Comparison of ENCODE assay signal across 8 mouse cellular contexts in the genomic region with DNA sequence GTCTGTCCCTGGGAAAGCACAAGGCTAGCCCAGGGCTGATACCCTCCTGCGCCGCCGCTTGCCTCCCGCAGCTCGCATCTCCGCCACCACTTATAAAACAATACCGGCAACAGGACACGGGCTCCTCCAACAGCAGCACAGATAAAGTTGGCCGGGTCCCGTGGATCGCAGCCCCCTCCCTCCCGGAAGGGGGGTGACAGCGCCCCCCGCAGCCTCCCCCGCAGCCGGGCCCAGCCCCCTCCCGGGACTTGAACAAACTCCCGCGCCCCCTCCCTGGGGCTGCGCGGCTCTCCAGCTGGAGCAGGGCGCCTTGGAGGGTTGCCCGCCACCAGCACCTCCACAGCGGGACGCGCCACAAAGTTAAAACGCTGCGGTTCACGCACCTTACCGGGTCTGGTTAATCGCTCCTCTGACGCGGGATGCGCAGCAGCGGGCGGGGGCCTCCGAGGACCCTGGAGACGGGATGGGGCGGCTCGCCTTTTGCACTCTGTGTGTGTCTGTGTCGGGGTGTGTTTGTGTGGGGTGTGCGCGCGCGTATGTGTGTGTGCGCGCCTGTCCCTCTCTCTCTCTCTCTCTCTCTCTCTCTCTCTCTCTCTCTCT. TPM values are rescaled to one million over a fixed set of nuclear protein-coding genes. Genes with fewer than 3 reads are reported as not detected.
DNase-seq lines count a peak whose midpoint lies in the region; ATAC-seq and TF ChIP-seq lines count a peak whose summit lies in the region.

Gene Sox5, minus strand, starts transcription at position 547 of the 600 bp plus-strand sequence.

- in situ Hi-C loops in CH12.LX (cut with MboI; ENCODE audit: low pct_ligation_motif_present, low pct_unique_long_range_greater_than_20kb, low sequenced_read_pairs), result no loop called here

- H3K36me3 ChIP-seq in CH12.LX (replicated peaks in 1 of 2; ENCODE audit: control insufficient read depth in 1 of 2, insufficient read depth in 1 of 2, low read length in 1 of 2), result no peaks in the 10 kb centered on the region
- H3K36me3 ChIP-seq in forebrain, postnatal 0 days (ENCODE audit: insufficient read depth), result no peaks in the 10 kb centered on the region
- no peaks in the 10 kb centered on the region for H3K36me3 ChIP-seq in liver, embryonic 16.5 days (ENCODE audit: control insufficient read depth, insufficient read depth)
- no peaks in the 10 kb centered on the region for H3K36me3 ChIP-seq in neural tube, embryonic 12.5 days

- no peak for TF ChIP-seq POLR2A in CH12.LX (IDR thresholded peaks at IDR 0.05; ENCODE audit: low read depth, low read length)

- intact Hi-C loops in heart, postnatal 25 days (cut with DNase I), result loop anchor here (5.0 kb wide), 1 partner anchor 89 kb away; no protein-coding TSS in a partner anchor

- TF ChIP-seq EP300 in CH12.LX (IDR thresholded peaks at IDR 0.05; ENCODE audit: low read length), result no peak

- no peak for DNase-seq in CH12.LX (ENCODE audit: extremely low read depth)
- peak; percentile 43 for DNase-seq in brain, adult 2 months (ENCODE audit: low read depth, low spot score)
- DNase-seq in forebrain, postnatal 0 days, result peak; percentile 77
- peak; percentile 28 for DNase-seq in heart, postnatal 25 days (ENCODE audit: low spot score)
- DNase-seq in layer of hippocampus, adult 18-20 months (ENCODE audit: low spot score in 2 of 2), result peak; percentile 28 to 52
- peak; percentile 82 for DNase-seq in testis, postnatal 10 days (ENCODE audit: low spot score)

- peak within 1 kb of the TSS; percentile 19; the same call in 1 of the 2 replicates for H3K9ac ChIP-seq in CH12.LX (ENCODE audit: insufficient read depth, low read depth)
- H3K9ac ChIP-seq in forebrain, postnatal 0 days, result peak within 1 kb of the TSS; percentile 71
- H3K9ac ChIP-seq in liver, embryonic 16.5 days (ENCODE audit: low read depth, low read length), result peak within 1 kb of the TSS; percentile 34
- H3K9ac ChIP-seq in neural tube, embryonic 12.5 days, result peak within 1 kb of the TSS; percentile 83

- peak within 1 kb of the TSS; percentile 99 for H3K4me2 ChIP-seq in CH12.LX (ENCODE audit: insufficient read depth, low read depth, poor library complexity, severe bottlenecking)
- peak within 1 kb of the TSS; percentile 97 for H3K4me2 ChIP-seq in forebrain, postnatal 0 days (ENCODE audit: low read depth)
- peak within 1 kb of the TSS; percentile 59 for H3K4me2 ChIP-seq in liver, embryonic 16.5 days (ENCODE audit: low read depth, low read length)
- H3K4me2 ChIP-seq in neural tube, embryonic 12.5 days (replicated peaks), result peak within 1 kb of the TSS; percentile 93

- H3K79me2 ChIP-seq in CH12.LX (replicated peaks; ENCODE audit: control insufficient read depth, extremely low read depth, insufficient read depth, poor library complexity, severe bottlenecking), result no peaks in the 10 kb centered on the region

- WGBS in forebrain, postnatal 0 days, result under 1% methylated on average over 46 of the region's 47 CpGs
- WGBS in liver, embryonic 16.5 days (ENCODE audit: insufficient replicate concordance), result under 1% methylated on average over 38 of the region's 47 CpGs
- WGBS in neural tube, embryonic 12.5 days, result 1% methylated on average over 46 of the region's 47 CpGs

- peaks cover 0 to 7% of the 10 kb centered on the region in 2 experiments; a peak in 2 of 4 replicates for H3K4me1 ChIP-seq in CH12.LX (ENCODE audit: control insufficient read depth in 1 of 2, insufficient read depth in 2 of 2)
- no peaks in the 10 kb centered on the region for H3K4me1 ChIP-seq in forebrain, postnatal 0 days (ENCODE audit: insufficient read depth)
- no peaks in the 10 kb centered on the region; the same call in 1 of the 2 replicates for H3K4me1 ChIP-seq in liver, embryonic 16.5 days (ENCODE audit: control insufficient read depth, low read depth, low read length)
- peaks cover 16% of the 10 kb centered on the region; the same call in 1 of the 2 replicates for H3K4me1 ChIP-seq in neural tube, embryonic 12.5 days

- no peak within 1 kb of the TSS for H3K27ac ChIP-seq in CH12.LX (ENCODE audit: insufficient read depth, low read depth)
- H3K27ac ChIP-seq in forebrain, postnatal 0 days (ENCODE audit: low read depth, low read length), result peak within 1 kb of the TSS; percentile 72
- H3K27ac ChIP-seq in liver, embryonic 16.5 days (ENCODE audit: low read length), result peak within 1 kb of the TSS; percentile 57
- no peak within 1 kb of the TSS for H3K27ac ChIP-seq in neural tube, embryonic 12.5 days

- no peak for TF ChIP-seq CTCF in CH12.LX (conservative IDR thresholded peaks at IDR 0.05 in 1 of 2, IDR thresholded peaks at IDR 0.05 in 1 of 2; ENCODE audit: low read depth in 2 of 2, low read length in 2 of 2)
- no peak; the same call in 1 of the 2 replicates for TF ChIP-seq CTCF in forebrain, postnatal 0 days (IDR thresholded peaks at IDR 0.05; ENCODE audit: low read depth)

- TF ChIP-seq RAD21 in CH12.LX (IDR thresholded peaks at IDR 0.05; ENCODE audit: low read depth, low read length), result no peak

- peak; percentile 79 for ATAC-seq in forebrain, postnatal 0 days
- ATAC-seq in liver, embryonic 16.5 days (ENCODE audit: low read depth), result peak; percentile 44
- ATAC-seq in neural tube, embryonic 12.5 days (ENCODE audit: low FRiP score, low read depth), result peak; percentile 82

- H3K27me3 ChIP-seq in CH12.LX (replicated peaks), result no peaks in the 10 kb centered on the region
- no peaks in the 10 kb centered on the region for H3K27me3 ChIP-seq in forebrain, postnatal 0 days (ENCODE audit: insufficient read depth, low read length)
- H3K27me3 ChIP-seq in liver, embryonic 16.5 days (ENCODE audit: control insufficient read depth, insufficient read depth, low read depth, low read length), result peaks cover 22% of the 10 kb centered on the region
- peaks cover 6% of the 10 kb centered on the region for H3K27me3 ChIP-seq in neural tube, embryonic 12.5 days (replicated peaks)

- no peaks in the 10 kb centered on the region for H3K9me3 ChIP-seq in CH12.LX (replicated peaks; ENCODE audit: low read length)
- H3K9me3 ChIP-seq in forebrain, postnatal 0 days (ENCODE audit: low read length), result no peaks in the 10 kb centered on the region
- no peaks in the 10 kb centered on the region for H3K9me3 ChIP-seq in liver, embryonic 16.5 days (replicated peaks; ENCODE audit: control insufficient read depth, low read length)
- no peaks in the 10 kb centered on the region for H3K9me3 ChIP-seq in neural tube, embryonic 12.5 days

- dilution Hi-C loops in CH12.LX (cut with MboI; ENCODE audit: extremely low pct_ligation_motif_present, extremely low pct_unique_long_range_greater_than_20kb, low sequenced_read_pairs), result no loop called here

- peak within 1 kb of the TSS; percentile 22 to 57 (median 48) for H3K4me3 ChIP-seq in CH12.LX (replicated peaks in 1 of 3; ENCODE audit: low read depth in 2 of 3, low read length in 2 of 3, poor library complexity in 1 of 3)
- peak within 1 kb of the TSS; percentile 67 for H3K4me3 ChIP-seq in forebrain, postnatal 0 days (ENCODE audit: low read depth, low read length)
- peak within 1 kb of the TSS; percentile 66 for H3K4me3 ChIP-seq in liver, embryonic 16.5 days (ENCODE audit: low read depth, low read length)
- peak within 1 kb of the TSS; percentile 71 for H3K4me3 ChIP-seq in neural tube, embryonic 12.5 days

TF ChIP-seq in CH12.LX, 34 proteins besides CTCF, POLR2A, EP300 and RAD21:
- TF ChIP-seq TCF12 (IDR thresholded peaks at IDR 0.05; ENCODE audit: low read depth, low read length) (no peak), GABPA (IDR thresholded peaks at IDR 0.05; ENCODE audit: insufficient replicate concordance, low read depth, low read length) (no peak)

RNA-seq across cellular contexts. Expression of gene Sox5, which starts in this region (rescaled TPM):
- total RNA-seq in CH12.LX (2012; rRNA removed), result 0.08 and 0.21 TPM in 2 replicates
- total RNA-seq in CH12.LX (2014; rRNA removed), result 0.46 and 0.90 TPM in 2 replicates
- 0.29 and 0.47 TPM in 2 replicates for polyA plus RNA-seq in CH12.LX (2012; ENCODE audit: insufficient read length, low read depth)
- 31.6 and 48.0 TPM in 2 replicates for total RNA-seq in forebrain, postnatal 0 days (2014; rRNA removed)
- 44.7 and 62.8 TPM in 2 replicates for polyA plus RNA-seq in forebrain, postnatal 0 days (2015; fragmentation: Nextera tagmentation; extraction: Ambion mirVana)
- 1 to 10 TPM; 2.8 to 2.9 TPM for total RNA-seq in heart, postnatal 25 days (2021)
- total RNA-seq in layer of hippocampus, adult 18-20 months (2021), result 10 to 100 TPM; 31.3 to 37.0 TPM
- 7.1 and 7.5 TPM in 2 replicates for polyA plus RNA-seq in liver, embryonic 16.5 days (2015; fragmentation: Nextera tagmentation; extraction: Ambion mirVana)
- polyA plus RNA-seq in neural tube, embryonic 12.5 days (2016; fragmentation: Nextera tagmentation; extraction: Ambion mirVana), result 33.0 and 33.3 TPM in 2 replicates

Comparison
In these comparisons a context has a peak if more than half of its experiments do, and no peak if none do; other contexts are left out.
1. H3K27ac ChIP-seq: peak in forebrain, postnatal 0 days (single experiment) and liver, embryonic 16.5 days (single experiment); none in CH12.LX (single experiment) and neural tube, embryonic 12.5 days (single experiment).
2. H3K9ac ChIP-seq: peak in every context shown above with its lines; median percentile 83 in neural tube, embryonic 12.5 days; 71 in forebrain, postnatal 0 days; 34 in liver, embryonic 16.5 days; 19 in CH12.LX.
3. Peak in every context shown above with its lines, with median percentiles within 50 percentile points of each other: H3K4me2 ChIP-seq, H3K4me3 ChIP-seq and ATAC-seq.